Mouse (Mus musculus): ENCODE results near the gene St3gal2. TPM values are rescaled to one million over a fixed set of nuclear protein-coding genes. Genes with fewer than 3 reads are reported as not detected.

St3gal2 gene
- polyA plus RNA-seq (2015; fragmentation: Nextera tagmentation; extraction: Ambion mirVana), result 13.0 and 15.3 TPM in 2 replicates

DNA sequence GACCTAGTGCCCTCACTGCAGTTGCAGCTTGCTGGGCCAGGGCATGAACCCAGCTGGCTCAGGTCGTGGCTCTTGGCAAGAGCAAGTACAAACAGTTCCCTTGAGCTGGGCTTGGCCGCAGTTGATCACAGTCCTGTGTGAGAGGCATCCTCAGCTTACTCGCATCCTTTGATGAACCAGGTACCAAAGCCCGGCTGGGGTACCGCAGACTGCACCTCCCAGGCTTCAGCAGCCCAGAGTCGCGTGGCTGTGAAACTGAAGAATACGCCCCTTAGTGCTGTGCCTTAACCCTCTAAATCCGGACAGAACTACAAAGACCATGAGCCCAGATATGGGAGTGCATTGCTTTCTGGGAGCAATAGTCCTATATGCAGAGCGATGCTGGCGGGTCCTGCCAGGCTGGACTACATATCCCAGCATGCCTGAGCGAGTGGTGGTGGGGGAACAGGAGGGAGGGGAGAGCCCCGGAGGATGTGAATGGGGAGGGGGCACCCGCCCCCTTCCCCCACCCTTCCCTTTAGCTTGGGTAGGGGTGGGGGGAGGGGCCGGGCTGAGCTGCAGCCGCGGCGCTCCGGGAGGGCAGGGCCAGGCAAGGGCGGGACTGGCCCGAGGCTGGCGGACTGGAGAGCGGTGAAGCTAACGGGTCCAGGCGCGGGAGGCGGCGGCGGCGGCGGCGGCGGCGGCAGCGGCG, at the start of gene St3gal2:
Gene St3gal2, plus strand, starts transcription at position 582 of the 691 bp plus-strand sequence.
- H3K27ac ChIP-seq, result peak within 1 kb of the TSS; percentile 77
- peaks cover 17% of the 10 kb centered on the region for H3K4me1 ChIP-seq (replicated peaks)
- no peaks in the 10 kb centered on the region for H3K36me3 ChIP-seq
- no peaks in the 10 kb centered on the region for H3K9me3 ChIP-seq
- peak within 1 kb of the TSS; percentile 78 for H3K4me2 ChIP-seq (replicated peaks)
- H3K4me3 ChIP-seq (replicated peaks), result peak within 1 kb of the TSS; percentile 89
- H3K27me3 ChIP-seq (replicated peaks), result no peaks in the 10 kb centered on the region
- peak within 1 kb of the TSS; percentile 79 for H3K9ac ChIP-seq
- ATAC-seq, result peak; percentile 98
- under 1% methylated on average over 35 of the region's 36 CpGs for WGBS

GRCm38 (mm10) chr8:110870501-110870900, 49.2 kb upstream of the St3gal2 start:
- WGBS, result 91% methylated on average over 2 of the region's 2 CpGs
- no peak overlapping the region for H3K9ac ChIP-seq
- no peak overlapping the region for H3K27ac ChIP-seq
- no peak for ATAC-seq
- no peak overlapping the region for H3K4me3 ChIP-seq (replicated peaks)
- H3K9me3 ChIP-seq, result no peaks in the 10 kb centered on the region
- peaks cover 41% of the 10 kb centered on the region for H3K36me3 ChIP-seq
- H3K27me3 ChIP-seq (replicated peaks), result no peaks in the 10 kb centered on the region
- H3K4me2 ChIP-seq (replicated peaks), result no peak overlapping the region
- no peaks in the 10 kb centered on the region for H3K4me1 ChIP-seq (replicated peaks)

GRCm38 (mm10) chr8:110877862-110878261, 41.9 kb upstream of the St3gal2 start:
- H3K4me1 ChIP-seq (replicated peaks), result no peaks in the 10 kb centered on the region
- H3K9ac ChIP-seq, result no peak overlapping the region
- ATAC-seq, result no peak
- no peaks in the 10 kb centered on the region for H3K9me3 ChIP-seq
- no peak overlapping the region for H3K4me3 ChIP-seq (replicated peaks)
- H3K27ac ChIP-seq, result no peak overlapping the region
- 77% methylated on average over 4 of the region's 4 CpGs for WGBS
- H3K27me3 ChIP-seq (replicated peaks), result no peaks in the 10 kb centered on the region
- H3K36me3 ChIP-seq, result peaks cover 40% of the 10 kb centered on the region
- no peak overlapping the region for H3K4me2 ChIP-seq (replicated peaks)

- H3K36me3 ChIP-seq, result peaks cover 40% of the 10 kb centered on the region
- no peak overlapping the region for H3K4me3 ChIP-seq (replicated peaks)
- WGBS, result 93% methylated on average over 10 of the region's 10 CpGs
- H3K27ac ChIP-seq, result no peak overlapping the region
- no peak for ATAC-seq
- no peaks in the 10 kb centered on the region for H3K4me1 ChIP-seq (replicated peaks)
- H3K4me2 ChIP-seq (replicated peaks), result no peak overlapping the region
- no peak overlapping the region for H3K9ac ChIP-seq
- H3K9me3 ChIP-seq, result no peaks in the 10 kb centered on the region
- no peaks in the 10 kb centered on the region for H3K27me3 ChIP-seq (replicated peaks)
These were observed 37.9 kb upstream of the St3gal2 start for GRCm38 (mm10) chr8:110881741-110882310.

GRCm38 (mm10) chr8:110883824-110884223, 35.9 kb upstream of the St3gal2 start:
- WGBS, result 94% methylated on average over 18 of the region's 18 CpGs
- Histone ChIP-seq H3K27ac (no peak overlapping the region), H3K9me3 (no peaks in the 10 kb centered on the region), H3K36me3 (peaks cover 43% of the 10 kb centered on the region), H3K4me3 (replicated peaks) (no peak overlapping the region), H3K27me3 (replicated peaks) (no peaks in the 10 kb centered on the region), H3K4me2 (replicated peaks) (no peak overlapping the region), H3K9ac (no peak overlapping the region), H3K4me1 (replicated peaks) (no peaks in the 10 kb centered on the region)
- ATAC-seq, result no peak

GRCm38 (mm10) chr8:110886634-110887033, 33.1 kb upstream of the St3gal2 start:
- Histone ChIP-seq H3K4me1 (replicated peaks) (no peaks in the 10 kb centered on the region), H3K27me3 (replicated peaks) (no peaks in the 10 kb centered on the region), H3K9me3 (no peaks in the 10 kb centered on the region), H3K27ac (no peak overlapping the region), H3K36me3 (peaks cover 26% of the 10 kb centered on the region), H3K4me2 (replicated peaks) (no peak overlapping the region), H3K4me3 (replicated peaks) (no peak overlapping the region), H3K9ac (no peak overlapping the region)
- ATAC-seq, result no peak
- WGBS, result 89% methylated on average over 3 of the region's 3 CpGs

- WGBS, result 92% methylated on average over 10 of the region's 10 CpGs
- Histone ChIP-seq H3K9me3 (no peaks in the 10 kb centered on the region), H3K36me3 (peaks cover 18% of the 10 kb centered on the region), H3K4me2 (replicated peaks) (no peak overlapping the region), H3K27me3 (replicated peaks) (no peaks in the 10 kb centered on the region), H3K27ac (no peak overlapping the region), H3K4me1 (replicated peaks) (no peaks in the 10 kb centered on the region), H3K4me3 (replicated peaks) (no peak overlapping the region), H3K9ac (no peak overlapping the region)
- ATAC-seq, result no peak
These were observed 32.2 kb upstream of the St3gal2 start for GRCm38 (mm10) chr8:110887551-110887950.

DNA sequence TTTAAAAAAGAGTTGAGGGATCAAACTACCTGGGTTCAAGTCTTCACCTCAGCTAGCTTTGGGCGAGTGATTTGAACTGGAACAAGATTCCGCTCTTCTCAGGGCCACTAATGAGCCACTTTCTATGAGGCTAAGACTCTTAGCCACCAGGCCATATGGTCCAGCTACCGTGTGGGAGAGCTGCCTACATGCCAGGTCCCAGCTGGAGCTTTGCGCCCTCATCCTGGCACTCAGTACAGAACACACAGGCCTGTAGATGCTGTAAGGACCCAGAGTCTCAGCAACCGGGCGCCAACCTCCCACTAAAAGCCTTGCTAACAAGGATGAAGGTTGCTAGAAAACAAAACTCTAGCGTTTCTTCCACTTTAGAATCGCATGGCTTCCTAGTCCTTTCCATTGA, 31.3 kb upstream of the St3gal2 start:
- Histone ChIP-seq H3K27ac (no peak overlapping the region), H3K9me3 (no peaks in the 10 kb centered on the region), H3K36me3 (peaks cover 11% of the 10 kb centered on the region), H3K4me3 (replicated peaks) (no peak overlapping the region), H3K4me2 (replicated peaks) (no peak overlapping the region), H3K9ac (no peak overlapping the region), H3K27me3 (replicated peaks) (no peaks in the 10 kb centered on the region), H3K4me1 (replicated peaks) (no peaks in the 10 kb centered on the region)
- ATAC-seq, result no peak
- 94% methylated on average over 8 of the region's 8 CpGs for WGBS

DNA sequence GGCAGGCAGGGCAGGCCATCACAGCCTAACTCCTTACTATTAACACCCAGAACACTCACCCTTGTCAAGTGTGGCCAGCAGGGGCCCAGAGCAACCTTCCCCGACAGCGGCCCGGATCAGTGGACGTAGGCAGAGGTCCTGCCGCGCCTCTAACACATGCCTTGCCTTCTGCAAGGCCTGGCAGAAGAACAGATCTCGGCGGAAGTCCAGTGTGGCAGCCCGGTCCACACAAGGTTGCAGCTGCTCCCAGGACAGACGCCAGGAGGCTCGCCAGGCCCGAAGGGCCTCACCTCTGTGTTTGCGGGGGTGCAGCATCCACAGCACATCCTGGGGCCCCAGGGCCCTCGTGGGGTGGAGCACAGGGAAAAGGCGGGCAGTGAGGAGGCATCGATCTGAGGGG, 30.9 kb upstream of the St3gal2 start:
- Histone ChIP-seq H3K4me1 (replicated peaks) (no peaks in the 10 kb centered on the region), H3K27me3 (replicated peaks) (no peaks in the 10 kb centered on the region), H3K9me3 (no peaks in the 10 kb centered on the region), H3K9ac (no peak overlapping the region), H3K27ac (no peak overlapping the region), H3K36me3 (peaks cover 7% of the 10 kb centered on the region), H3K4me2 (replicated peaks) (no peak overlapping the region), H3K4me3 (replicated peaks) (no peak overlapping the region)
- 89% methylated on average over 16 of the region's 16 CpGs for WGBS
- no peak for ATAC-seq

- WGBS, result 68% methylated on average over 12 of the region's 12 CpGs
- no peak overlapping the region for H3K9ac ChIP-seq
- no peaks in the 10 kb centered on the region for H3K9me3 ChIP-seq
- H3K4me1 ChIP-seq (replicated peaks), result no peaks in the 10 kb centered on the region
- no peak overlapping the region for H3K27ac ChIP-seq
- no peak overlapping the region for H3K4me3 ChIP-seq (replicated peaks)
- peaks cover 3% of the 10 kb centered on the region for H3K36me3 ChIP-seq
- no peaks in the 10 kb centered on the region for H3K27me3 ChIP-seq (replicated peaks)
- ATAC-seq, result no peak
- no peak overlapping the region for H3K4me2 ChIP-seq (replicated peaks)
These were observed 29.7 kb upstream of the St3gal2 start for GRCm38 (mm10) chr8:110889904-110890470.

GRCm38 (mm10) chr8:110892040-110892439, 27.7 kb upstream of the St3gal2 start:
- no peak overlapping the region for H3K4me2 ChIP-seq (replicated peaks)
- H3K9ac ChIP-seq, result no peak overlapping the region
- no peaks in the 10 kb centered on the region for H3K9me3 ChIP-seq
- no peak overlapping the region for H3K4me3 ChIP-seq (replicated peaks)
- H3K36me3 ChIP-seq, result peaks cover 3% of the 10 kb centered on the region; the same call in 1 of the 2 replicates
- no peaks in the 10 kb centered on the region for H3K4me1 ChIP-seq (replicated peaks)
- WGBS, result 90% methylated on average over 7 of the region's 7 CpGs
- ATAC-seq, result no peak
- no peaks in the 10 kb centered on the region for H3K27me3 ChIP-seq (replicated peaks)
- H3K27ac ChIP-seq, result no peak overlapping the region

GRCm38 (mm10) chr8:110892913-110893312, 26.8 kb upstream of the St3gal2 start:
- WGBS, result 88% methylated on average over 2 of the region's 2 CpGs
- H3K4me1 ChIP-seq (replicated peaks), result no peaks in the 10 kb centered on the region

DNA sequence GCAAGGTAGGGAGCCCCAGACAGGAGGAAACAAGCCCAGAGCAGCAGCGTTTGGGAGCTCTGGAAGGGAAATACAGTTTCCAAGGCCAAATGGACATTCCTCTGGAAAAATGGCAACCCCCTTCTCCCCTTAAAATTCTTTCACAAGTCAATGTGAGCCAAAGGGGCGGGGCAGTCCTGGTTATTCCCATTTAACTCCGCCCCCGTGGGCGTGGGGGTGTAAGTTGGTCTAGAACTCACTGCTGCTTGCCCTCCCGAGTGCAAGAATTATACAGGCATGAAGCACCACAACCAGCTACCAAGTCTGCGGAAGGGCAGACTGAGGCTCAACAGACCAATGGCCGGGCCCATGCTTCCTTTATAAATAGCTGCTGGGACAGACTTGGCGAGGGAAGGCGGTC, 24.9 kb upstream of the St3gal2 start:
- H3K36me3 ChIP-seq, result no peaks in the 10 kb centered on the region
- 85% methylated on average over 10 of the region's 10 CpGs for WGBS
- ATAC-seq, result no peak

More at GRCm38 (mm10) chr8:110892913-110893312, 26.8 kb upstream of the St3gal2 start:
- Histone ChIP-seq H3K36me3 (no peaks in the 10 kb centered on the region), H3K4me3 (replicated peaks) (no peak overlapping the region), H3K27ac (no peak overlapping the region), H3K27me3 (replicated peaks) (no peaks in the 10 kb centered on the region), H3K9me3 (no peaks in the 10 kb centered on the region), H3K4me2 (replicated peaks) (no peak overlapping the region), H3K9ac (no peak overlapping the region)
- no peak for ATAC-seq

More for the DNA sequence above, 24.9 kb upstream of the St3gal2 start:
- no peaks in the 10 kb centered on the region for H3K9me3 ChIP-seq
- H3K4me1 ChIP-seq (replicated peaks), result no peaks in the 10 kb centered on the region
- no peak overlapping the region for H3K9ac ChIP-seq
- H3K4me2 ChIP-seq (replicated peaks), result no peak overlapping the region
- H3K4me3 ChIP-seq (replicated peaks), result no peak overlapping the region
- H3K27ac ChIP-seq, result no peak overlapping the region
- no peaks in the 10 kb centered on the region for H3K27me3 ChIP-seq (replicated peaks)

All from intestine, embryonic 15.5 days (tissue).